Mouse (Mus musculus): ENCODE measurements around the gene Gm2310.
"Not testable (repeated sequence)": the region's sequence is repeated elsewhere in the genome, so short reads cannot be mapped to it uniquely, and the experiment has no call there.

The Gm2310 gene

DNA sequence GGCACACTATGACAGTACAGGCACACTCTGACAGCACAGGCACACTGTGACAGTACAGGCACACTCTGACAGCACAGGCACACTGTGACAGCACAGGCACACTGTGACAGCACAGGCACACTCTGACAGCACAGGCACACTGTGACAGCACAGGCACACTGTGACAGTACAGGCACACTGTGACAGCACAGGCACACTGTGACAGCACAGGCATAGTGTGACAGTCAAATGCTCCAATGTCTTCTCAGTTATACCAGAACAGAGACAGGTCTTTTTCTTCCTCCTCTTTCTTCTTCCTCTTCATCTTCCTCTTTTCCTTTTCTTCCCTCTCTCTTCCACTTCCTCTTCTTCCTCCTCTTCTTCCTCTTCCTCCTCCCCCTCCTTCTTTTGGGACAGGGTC is at the start of gene Gm2310:
Gene Gm2310 (minus strand): TSS at position 101 of the 400 bp plus-strand sequence.
- DNase-seq (ENCODE audit: low read depth): not testable (repeated sequence)

DNA sequence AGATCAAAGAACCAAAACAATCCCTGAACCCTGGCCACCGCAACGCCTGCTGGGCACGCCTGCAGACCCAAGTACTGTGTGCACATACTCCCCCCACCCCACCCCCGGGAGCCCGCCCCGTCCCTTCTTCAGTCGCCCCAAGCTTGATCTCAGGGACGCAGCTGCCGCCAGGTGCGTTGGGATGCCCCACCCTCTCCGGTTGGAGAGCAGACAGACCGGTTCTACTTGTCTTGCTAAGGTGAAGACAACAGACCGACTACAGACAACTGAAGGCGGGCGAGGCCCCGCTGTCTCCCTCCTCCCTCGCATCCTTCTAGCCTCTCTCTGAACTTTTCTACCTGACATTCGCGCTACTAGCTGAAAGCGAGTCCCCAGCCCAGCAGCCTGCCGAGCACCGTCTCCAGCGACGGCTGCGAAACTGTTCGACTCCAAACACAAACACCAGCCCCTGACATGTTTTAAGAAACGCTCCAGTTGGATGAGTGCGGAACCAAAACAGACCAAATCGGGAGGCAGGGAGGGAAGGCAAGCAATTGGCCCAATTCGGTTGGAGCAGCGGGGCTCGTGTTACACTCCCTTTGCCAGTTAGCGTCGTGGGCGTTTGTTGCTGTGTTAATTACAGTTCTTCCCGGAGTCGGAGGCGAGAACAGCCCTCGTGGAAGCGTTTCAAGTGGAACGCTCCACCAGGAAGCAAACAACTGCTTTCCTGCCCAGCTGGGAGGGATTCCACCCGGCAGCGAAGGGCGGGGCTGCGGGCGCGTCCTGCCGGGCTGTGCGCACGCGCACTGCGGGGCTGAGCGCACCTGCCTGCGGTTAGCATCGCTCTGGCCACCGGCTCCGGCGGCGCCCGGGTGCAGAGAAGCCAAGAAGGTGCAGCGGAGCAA is 49.1 kb upstream of the Gm2310 start:
- peak; percentile 48 for DNase-seq (ENCODE audit: low read depth)

DNA sequence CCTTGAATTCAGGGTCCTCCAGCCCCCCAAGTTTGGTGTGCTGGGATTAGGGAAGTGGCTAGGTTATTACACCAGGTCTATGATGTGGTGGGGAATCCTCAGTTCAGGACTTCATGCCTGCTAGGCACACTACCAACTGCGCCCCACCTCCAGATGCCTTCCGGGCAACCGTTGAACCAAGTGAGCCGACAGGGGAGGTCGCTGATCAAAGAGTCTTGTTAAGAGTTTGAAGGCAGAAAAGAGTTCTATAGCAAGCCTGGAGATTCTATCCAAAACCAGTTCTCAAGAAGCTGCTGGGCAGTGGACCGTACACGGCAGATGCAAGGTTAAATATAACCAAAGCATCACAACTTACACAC is 48.5 kb upstream of the Gm2310 start:
- no peak for DNase-seq (ENCODE audit: low read depth)

GRCm38 (mm10) chr15:8565416-8565815 is 45.7 kb upstream of the Gm2310 start:
- DNase-seq (ENCODE audit: low read depth): no peak

DNA sequence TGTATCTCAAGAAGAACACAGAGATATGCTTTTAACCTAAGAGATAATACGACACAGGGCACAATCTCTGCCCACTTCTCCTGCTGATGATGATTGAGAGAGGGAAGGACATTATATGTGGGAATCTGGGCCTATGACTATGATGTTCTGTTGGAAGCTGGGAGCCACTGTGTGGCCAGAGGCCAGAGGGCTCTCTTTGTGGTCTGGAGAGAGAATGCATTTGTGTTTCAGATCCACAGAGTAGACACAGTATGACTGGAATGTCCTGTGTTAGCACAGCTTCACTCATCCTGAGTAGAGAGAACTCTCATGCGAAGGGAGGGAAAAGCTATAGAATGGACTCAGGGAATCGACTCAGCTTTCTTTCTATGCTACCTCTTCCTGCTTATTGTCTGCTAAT is 44.6 kb upstream of the Gm2310 start:
- no peak for DNase-seq (ENCODE audit: low read depth)

DNA sequence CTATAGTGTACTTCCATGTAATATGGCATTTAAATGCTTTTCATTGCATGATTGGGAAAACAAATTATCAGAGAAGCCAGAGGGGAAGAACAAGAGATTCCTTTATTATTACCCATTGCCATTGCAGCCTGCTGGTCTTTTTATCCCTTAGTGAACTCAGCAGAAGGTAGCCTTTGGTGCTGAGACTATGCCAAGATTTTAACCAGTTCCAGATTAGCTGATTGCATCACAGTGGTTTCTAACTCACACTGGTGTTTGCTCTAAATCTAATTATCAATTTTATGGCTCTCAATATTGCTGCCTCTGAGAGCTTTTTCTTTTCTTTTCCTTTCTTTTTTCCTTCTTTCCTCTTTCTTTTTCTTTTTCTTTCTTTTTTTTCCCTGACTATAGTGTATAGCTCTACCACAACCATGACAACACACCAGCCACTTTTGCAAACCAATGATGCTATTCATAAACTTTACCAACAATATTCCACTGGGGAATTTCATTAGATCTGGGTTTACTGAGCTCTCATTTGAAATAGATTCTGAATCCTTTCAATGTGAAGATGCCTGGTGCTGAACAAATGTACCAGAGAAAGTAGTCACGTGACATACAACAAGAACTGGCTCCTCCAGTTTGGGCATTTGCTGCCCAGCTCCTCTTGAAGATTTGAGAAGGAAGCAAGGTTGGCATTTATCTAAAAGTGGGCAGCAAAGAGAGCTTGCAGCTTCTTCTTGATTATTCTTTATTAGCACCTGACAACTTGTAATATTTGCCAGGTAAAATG is 43.9 kb upstream of the Gm2310 start:
- no peak for DNase-seq (ENCODE audit: low read depth)

GRCm38 (mm10) chr15:8562776-8563175 is 43.0 kb upstream of the Gm2310 start:
- peak; percentile 73 for DNase-seq (ENCODE audit: low read depth)

- DNase-seq (ENCODE audit: low read depth): no peak
These were observed 11.4 kb upstream of the Gm2310 start for GRCm38 (mm10) chr15:8531201-8531600.

- DNase-seq (ENCODE audit: low read depth): no peak
These were observed 6.8 kb downstream of the Gm2310 start for GRCm38 (mm10) chr15:8512957-8513356.

- DNase-seq (ENCODE audit: low read depth): peak; percentile 89
These were observed 7.9 kb downstream of the Gm2310 start for GRCm38 (mm10) chr15:8511861-8512260.

GRCm38 (mm10) chr15:8502431-8502830 is 17.3 kb downstream of the Gm2310 start:
- DNase-seq (ENCODE audit: low read depth): no peak

DNA sequence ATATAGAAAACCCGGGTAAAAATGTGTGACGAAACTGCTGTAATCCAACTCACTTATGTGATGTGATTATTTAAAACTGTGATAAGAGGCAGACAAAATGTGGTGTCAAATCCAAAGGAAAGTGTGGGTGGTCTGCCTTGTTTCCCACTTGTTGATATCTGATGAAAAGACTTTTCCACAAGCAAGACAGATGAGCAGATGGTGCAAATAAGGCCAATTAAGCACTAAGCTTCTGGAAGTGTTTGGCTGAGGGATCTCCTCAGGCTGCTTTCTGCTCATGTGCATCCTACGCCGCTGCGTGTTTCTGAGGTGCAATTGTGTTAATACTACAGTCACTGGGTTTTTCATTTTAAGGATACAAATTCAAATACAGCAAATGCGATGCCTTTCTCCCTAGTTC is 34.5 kb downstream of the Gm2310 start:
- no peak for DNase-seq (ENCODE audit: low read depth)

GRCm38 (mm10) chr15:8469006-8469575 is 50.7 kb downstream of the Gm2310 start:
- no peak for DNase-seq (ENCODE audit: low read depth)
